Mouse (Mus musculus) macrophage (primary cell): ENCODE data around the gene Dhh. TPM values are rescaled to one million over a fixed set of nuclear protein-coding genes. Genes with fewer than 3 reads are reported as not detected.
A peak's percentile ranks its signal among the peaks of the same experiment; 100 is the strongest.
"Not testable (repeated sequence)": the region's sequence is repeated elsewhere in the genome, so short reads cannot be mapped to it uniquely, and the experiment has no call there.

Experiments
- H3K27ac ChIP-seq: fragments of 350-480 bp; formaldehyde crosslinking; 2 replicates; pipeline ENCODE4 v1.9.0; 2021
- H3K36me3 ChIP-seq: fragments of 350-480 bp; formaldehyde crosslinking; 2 replicates; pipeline ENCODE4 v1.9.0; 2021; ENCODE audit errors: inconsistent target
- H3K4me3 ChIP-seq: fragments of 350-480 bp; formaldehyde crosslinking; 2 replicates; pipeline ENCODE4 v1.9.0; 2021; ENCODE audit errors: inconsistent target
- H3K79me2 ChIP-seq: fragments of 350-480 bp; formaldehyde crosslinking; 2 replicates; pipeline ENCODE4 v1.9.0; 2021; ENCODE audit errors: inconsistent target
- WGBS: methylation state at CpG from one replicate; pipeline ENCODE4 v1.1.7; 2026; ENCODE audit warnings: inconsistent platforms; ENCODE audit not compliant: missing documents; 5-methylcytosine and 5-hydroxymethylcytosine counted together
- polyA plus RNA-seq: library from polyadenylated mRNA; stranded (reverse); fragments of 250-400 nt; gene quantifications from 3 replicates; pipeline ENCODE4 v1.2.4, GENCODE M21; 2018; ENCODE audit warnings: inconsistent platforms

The Dhh gene
- polyA plus RNA-seq, 1 experiment from 2014 or later, result not detected

- Histone ChIP-seq H3K36me3 (no peaks in the 10 kb centered on the region), H3K4me3 (no peak overlapping the region), H3K27ac (no peak overlapping the region), H3K79me2 (no peaks in the 10 kb centered on the region)
- 100% methylated on average over 2 of the region's 2 CpGs for WGBS
These were observed 24.7 kb upstream of the Dhh start for GRCm38 (mm10) chr15:98923031-98923537.

- Histone ChIP-seq H3K79me2 (no peaks in the 10 kb centered on the region), H3K4me3 (no peak overlapping the region), H3K36me3 (no peaks in the 10 kb centered on the region), H3K27ac (no peak overlapping the region)
- WGBS, result 72% methylated on average over 3 of the region's 3 CpGs
These were observed 24.2 kb upstream of the Dhh start for GRCm38 (mm10) chr15:98922581-98922980.

GRCm38 (mm10) chr15:98921510-98921909, 23.2 kb upstream of the Dhh start:
- WGBS, result 84% methylated on average over 4 of the region's 5 CpGs
- Histone ChIP-seq H3K4me3 (no peak overlapping the region), H3K27ac (no peak overlapping the region), H3K79me2 (peaks cover 5% of the 10 kb centered on the region; the same call in 1 of the 2 replicates), H3K36me3 (no peaks in the 10 kb centered on the region)

GRCm38 (mm10) chr15:98918499-98918895, 20.2 kb upstream of the Dhh start:
- Histone ChIP-seq H3K27ac (peak overlapping the region; percentile 2; the same call in 1 of the 2 replicates), H3K79me2 (peaks cover 23% of the 10 kb centered on the region; the same call in 1 of the 2 replicates), H3K4me3 (peak overlapping the region; percentile 58)
- H3K36me3 ChIP-seq, result not testable (repeated sequence)
- WGBS, result 9% methylated on average over 8 of the region's 8 CpGs

GRCm38 (mm10) chr15:98917538-98918498, 19.5 kb upstream of the Dhh start, which contains the start of gene Lmbr1l:
Gene Lmbr1l (minus strand): TSS chr15:98918231.
- peaks cover under 1% of the 10 kb centered on the region; the same call in 1 of the 2 replicates for H3K36me3 ChIP-seq
- H3K79me2 ChIP-seq, result peaks cover 23% of the 10 kb centered on the region; the same call in 1 of the 2 replicates
- under 1% methylated on average over 78 of the region's 82 CpGs for WGBS
- peak within 1 kb of the TSS; percentile 2; the same call in 1 of the 2 replicates for H3K27ac ChIP-seq
- peak within 1 kb of the TSS; percentile 58 for H3K4me3 ChIP-seq

GRCm38 (mm10) chr15:98917091-98917490, 18.8 kb upstream of the Dhh start:
- Histone ChIP-seq H3K79me2 (peaks cover 23% of the 10 kb centered on the region; the same call in 1 of the 2 replicates), H3K4me3 (peak overlapping the region; percentile 58), H3K36me3 (peaks cover 7% of the 10 kb centered on the region; the same call in 1 of the 2 replicates), H3K27ac (no peak overlapping the region)
- WGBS, result under 1% methylated on average over 14 of the region's 14 CpGs

- Histone ChIP-seq H3K36me3 (peaks cover 12% of the 10 kb centered on the region; the same call in 1 of the 2 replicates), H3K79me2 (peaks cover 23% of the 10 kb centered on the region; the same call in 1 of the 2 replicates), H3K4me3 (no peak overlapping the region), H3K27ac (no peak overlapping the region)
- WGBS, result 92% methylated on average over 4 of the region's 4 CpGs
These were observed 17.7 kb upstream of the Dhh start for GRCm38 (mm10) chr15:98916016-98916415.

GRCm38 (mm10) chr15:98914903-98915302, 16.6 kb upstream of the Dhh start:
- WGBS, result 88% methylated on average over 6 of the region's 6 CpGs
- Histone ChIP-seq H3K36me3 (peaks cover 21% of the 10 kb centered on the region), H3K79me2 (peaks cover 23% of the 10 kb centered on the region; the same call in 1 of the 2 replicates), H3K27ac (no peak overlapping the region), H3K4me3 (no peak overlapping the region)

GRCm38 (mm10) chr15:98904692-98905091, 6.4 kb upstream of the Dhh start:
- Histone ChIP-seq H3K27ac (no peak overlapping the region), H3K36me3 (peaks cover 28% of the 10 kb centered on the region; the same call in 1 of the 2 replicates), H3K79me2 (no peaks in the 10 kb centered on the region), H3K4me3 (no peak overlapping the region)
- 69% methylated on average over 10 of the region's 10 CpGs for WGBS

- peaks cover 10% of the 10 kb centered on the region; the same call in 1 of the 2 replicates for H3K36me3 ChIP-seq
- H3K4me3 ChIP-seq, result no peak overlapping the region
- no peak overlapping the region for H3K27ac ChIP-seq
- WGBS, result 98% methylated on average over 2 of the region's 2 CpGs
- H3K79me2 ChIP-seq, result no peaks in the 10 kb centered on the region
These were observed 4.3 kb upstream of the Dhh start for GRCm38 (mm10) chr15:98902600-98902999.

GRCm38 (mm10) chr15:98901530-98901929, 3.2 kb upstream of the Dhh start:
- Histone ChIP-seq H3K27ac (no peak overlapping the region), H3K79me2 (no peaks in the 10 kb centered on the region), H3K4me3 (no peak overlapping the region), H3K36me3 (peaks cover 10% of the 10 kb centered on the region; the same call in 1 of the 2 replicates)
- 56% methylated on average over 1 of the region's 1 CpGs for WGBS

GRCm38 (mm10) chr15:98897495-98897894, 845 bp downstream of the Dhh start:
- 8% methylated on average over 10 of the region's 10 CpGs for WGBS
- Histone ChIP-seq H3K79me2 (no peaks in the 10 kb centered on the region), H3K36me3 (no peaks in the 10 kb centered on the region), H3K27ac (no peak overlapping the region), H3K4me3 (no peak overlapping the region)

- 16% methylated on average over 41 of the region's 41 CpGs for whole genome bisulfite sequencing
These were observed 2.4 kb downstream of the Dhh start for GRCm38 (mm10) chr15:98895635-98896589.

More at GRCm38 (mm10) chr15:98895635-98896589, 2.4 kb downstream of the Dhh start:
- H3K4me3 ChIP-seq, result no peak overlapping the region
- H3K79me2 ChIP-seq, result no peaks in the 10 kb centered on the region
- H3K27ac ChIP-seq, result no peak overlapping the region
- no peaks in the 10 kb centered on the region for H3K36me3 ChIP-seq
